9 mouse cellular contexts compared by ENCODE assay signal in genomic region chr4:129793713-129794329, GRCm38 (mm10). TPM values are rescaled to one million over a fixed set of nuclear protein-coding genes. Genes with fewer than 3 reads are reported as not detected.
DNase-seq lines count a peak whose midpoint lies in the region; ATAC-seq lines count a peak whose summit lies in the region.
"Had no signal": no experiment of that assay in that cellular context is flagged by ENCODE, and none has a peak within 500 bp of the region (broad histone marks: within the 10 kb centered on the region; RNA-seq: fewer than 3 reads in every experiment).

No protein-coding gene starts in this region.

- no peak overlapping the region for H3K27ac ChIP-seq in midbrain, embryonic 11.5 days (ENCODE audit: low read depth, low read length)
- no peak overlapping the region for H3K27ac ChIP-seq in midbrain, embryonic 14.5 days (replicated peaks; ENCODE audit: low read depth, low read length)
- peak overlapping the region; percentile 33; the same call in 1 of the 2 replicates for H3K27ac ChIP-seq in lung, embryonic 16.5 days (ENCODE audit: low read length)

- H3K9me3 ChIP-seq in midbrain, embryonic 11.5 days (ENCODE audit: control insufficient read depth, low read length) = no peaks in the 10 kb centered on the region
- no peaks in the 10 kb centered on the region for H3K9me3 ChIP-seq in midbrain, embryonic 14.5 days (ENCODE audit: control insufficient read depth, low read length)
- H3K9me3 ChIP-seq in lung, embryonic 16.5 days (ENCODE audit: control insufficient read depth, low read length) = no peaks in the 10 kb centered on the region

- H3K27me3 ChIP-seq in midbrain, embryonic 11.5 days (ENCODE audit: control insufficient read depth, insufficient read depth, low read length) = 0 out of 2 replicates have a peak, but pooled peaks cover 2% of the 10 kb centered on the region
- H3K27me3 ChIP-seq in midbrain, embryonic 14.5 days (ENCODE audit: control insufficient read depth, insufficient read depth, low read length) = no peaks in the 10 kb centered on the region
- H3K27me3 ChIP-seq in lung, embryonic 16.5 days (ENCODE audit: control insufficient read depth, insufficient read depth, low read depth, low read length) = no peaks in the 10 kb centered on the region

- H3K9ac ChIP-seq in midbrain, embryonic 11.5 days (ENCODE audit: low read length) = no peak overlapping the region
- H3K9ac ChIP-seq in midbrain, embryonic 14.5 days (replicated peaks; ENCODE audit: low read length) = no peak overlapping the region
- no peak overlapping the region for H3K9ac ChIP-seq in lung, embryonic 16.5 days (ENCODE audit: low read length)

- DNase-seq in midbrain, embryonic 11.5 days (ENCODE audit: low spot score, missing footprints) = peak; percentile 83
- DNase-seq in midbrain, embryonic 14.5 days = no peak
- peak; percentile 43 to 71 for DNase-seq in thymus, postnatal 36 days
- no peak for DNase-seq in gastrocnemius, adult 18-20 months (ENCODE audit: low spot score)
- no peak for DNase-seq in cerebellum, postnatal 25 days
- no peak for DNase-seq in gastrocnemius, postnatal 25 days

- H3K4me2 ChIP-seq in midbrain, embryonic 11.5 days = no peak overlapping the region
- H3K4me2 ChIP-seq in midbrain, embryonic 14.5 days (ENCODE audit: low read length) = no peak overlapping the region
- no peak overlapping the region for H3K4me2 ChIP-seq in lung, embryonic 16.5 days (ENCODE audit: low read depth, low read length)

- no peak for ATAC-seq in midbrain, embryonic 11.5 days (ENCODE audit: low FRiP score)
- no peak for ATAC-seq in midbrain, embryonic 14.5 days (ENCODE audit: low FRiP score, low TSS enrichment)
- peak; percentile 66 for ATAC-seq in common myeloid progenitor, adult 5-6 weeks (replicated peaks; ENCODE audit: low read depth, poor library complexity, severe bottlenecking)
- no peak for ATAC-seq in lung, embryonic 16.5 days (ENCODE audit: low read depth)

- H3K4me1 ChIP-seq in midbrain, embryonic 11.5 days (ENCODE audit: control insufficient read depth, insufficient read depth, low read length) = peaks cover 2% of the 10 kb centered on the region; the same call in 1 of the 2 replicates
- H3K4me1 ChIP-seq in midbrain, embryonic 14.5 days (ENCODE audit: control insufficient read depth, insufficient read depth, low read length) = peaks cover 18% of the 10 kb centered on the region
- peaks cover 26% of the 10 kb centered on the region for H3K4me1 ChIP-seq in lung, embryonic 16.5 days (replicated peaks; ENCODE audit: control insufficient read depth, insufficient read depth, low read length)

- no peak overlapping the region for H3K4me3 ChIP-seq in midbrain, embryonic 11.5 days (ENCODE audit: low read depth, low read length)
- H3K4me3 ChIP-seq in midbrain, embryonic 14.5 days (replicated peaks; ENCODE audit: low read depth, low read length) = no peak overlapping the region
- H3K4me3 ChIP-seq in lung, embryonic 16.5 days (ENCODE audit: low read length) = no peak overlapping the region
- H3K4me3 ChIP-seq: erythroblast, embryonic 14.5 days had no signal

- WGBS in midbrain, embryonic 11.5 days = 73% methylated on average over 5 of the region's 5 CpGs
- 72% methylated on average over 5 of the region's 5 CpGs for WGBS in midbrain, embryonic 14.5 days
- 61% methylated on average over 5 of the region's 5 CpGs for WGBS in lung, embryonic 16.5 days

- H3K36me3 ChIP-seq in midbrain, embryonic 11.5 days (ENCODE audit: control insufficient read depth, insufficient read depth, low read length) = no peaks in the 10 kb centered on the region
- no peaks in the 10 kb centered on the region for H3K36me3 ChIP-seq in midbrain, embryonic 14.5 days (ENCODE audit: control insufficient read depth, insufficient read depth, low read length)
- no peaks in the 10 kb centered on the region for H3K36me3 ChIP-seq in lung, embryonic 16.5 days (ENCODE audit: control insufficient read depth, insufficient read depth, low read length)

RNA-seq across cellular contexts. Expression of gene Ptp4a2, which starts 17.2 kb away (rescaled TPM):
- 368 TPM in 2 replicates for polyA plus RNA-seq in midbrain, embryonic 11.5 days (2014; fragmentation: Nextera tagmentation; extraction: Ambion mirVana)
- 184 and 256 TPM in 2 replicates for polyA plus RNA-seq in midbrain, embryonic 14.5 days (2014; fragmentation: Nextera tagmentation; extraction: Ambion mirVana)
- total RNA-seq in common myeloid progenitor, adult 5-6 weeks (2017) = 364 and 441 TPM in 2 replicates
- polyA plus RNA-seq in lung, embryonic 16.5 days (2015; fragmentation: Nextera tagmentation; extraction: Ambion mirVana) = 302 and 330 TPM in 2 replicates
- total RNA-seq in gastrocnemius, adult 18-20 months (2021) = 100 to 1,000 TPM; 600 to 670 TPM
- 100 to 1,000 TPM; 556 to 584 TPM for total RNA-seq in gastrocnemius, postnatal 25 days (2021)

RNA-seq across cellular contexts. Expression of gene Khdrbs1, which starts 51.7 kb away (rescaled TPM):
- 189 and 190 TPM in 2 replicates for polyA plus RNA-seq in midbrain, embryonic 11.5 days (2014; fragmentation: Nextera tagmentation; extraction: Ambion mirVana)
- polyA plus RNA-seq in midbrain, embryonic 14.5 days (2014; fragmentation: Nextera tagmentation; extraction: Ambion mirVana) = 119 and 154 TPM in 2 replicates
- 102 and 120 TPM in 2 replicates for total RNA-seq in common myeloid progenitor, adult 5-6 weeks (2017)
- polyA plus RNA-seq in lung, embryonic 16.5 days (2015; fragmentation: Nextera tagmentation; extraction: Ambion mirVana) = 84.3 and 93.1 TPM in 2 replicates
- total RNA-seq in gastrocnemius, adult 18-20 months (2021) = 10 to 100 TPM; 22.7 to 24.3 TPM
- total RNA-seq in gastrocnemius, postnatal 25 days (2021) = 10 to 100 TPM; 21.5 to 25.7 TPM

Comparison
In these comparisons a context has a peak if more than half of its experiments do, and no peak if none do; other contexts are left out.
1. DNase-seq: peak in midbrain, embryonic 11.5 days (single experiment) and thymus, postnatal 36 days (2 of 2); none in midbrain, embryonic 14.5 days (single experiment), gastrocnemius, adult 18-20 months (single experiment), cerebellum, postnatal 25 days (0 of 2) and gastrocnemius, postnatal 25 days (single experiment).